Mouse (Mus musculus) kidney, postnatal 0 days (tissue): ENCODE results near the gene S100a3. TPM values are rescaled to one million over a fixed set of nuclear protein-coding genes. Genes with fewer than 3 reads are reported as not detected.

Experiments used
- ATAC-seq: fragments of 200-750 bp; cut with Nextera tagmentation; replicated peaks from 2 replicates; pipeline ENCODE4 v1.8.0; 2017; ENCODE audit warnings: low read depth, moderate number of reproducible peaks, moderate TSS enrichment, moderate library complexity; ENCODE audit not compliant: low FRiP score
- DNase-seq: peaks from one replicate; pipeline ENCODE4 v3.0.0-alpha.2; 2016; ENCODE audit warnings: low spot score
- H3K27ac ChIP-seq: fragments of 300-500 bp; sonication (generic); 2 replicates; pipeline ENCODE4 v1.5.1; 2014; ENCODE audit warnings: mild to moderate bottlenecking
- H3K27me3 ChIP-seq: fragments of 300-500 bp; sonication (generic); 2 replicates; pipeline ENCODE4 v1.6.1; 2014; ENCODE audit warnings: low read length, mixed read lengths; ENCODE audit not compliant: insufficient read depth
- H3K36me3 ChIP-seq: fragments of 300-500 bp; sonication (generic); 2 replicates; pipeline ENCODE4 v1.6.1; 2014; ENCODE audit warnings: low read length, mixed read lengths; ENCODE audit not compliant: insufficient read depth
- H3K4me1 ChIP-seq: fragments of 300-500 bp; sonication (generic); replicated peaks from 2 replicates; pipeline ENCODE4 v1.6.1; 2014; ENCODE audit warnings: antibody characterized with exemption, low read length, mixed read lengths; ENCODE audit not compliant: insufficient read depth
- H3K4me2 ChIP-seq: fragments of 300-500 bp; sonication (generic); 2 replicates; pipeline ENCODE4 v1.6.1; 2014; ENCODE audit warnings: mild to moderate bottlenecking, low read length, moderate library complexity, mixed read lengths
- H3K4me3 ChIP-seq: fragments of 300-500 bp; sonication (generic); replicated peaks from 2 replicates; pipeline ENCODE4 v1.5.1; 2014; ENCODE audit warnings: low read depth, low read length
- H3K9ac ChIP-seq: fragments of 300-500 bp; sonication (generic); 2 replicates; pipeline ENCODE4 v1.6.1; 2014; ENCODE audit warnings: low read depth, low read length
- H3K9me3 ChIP-seq: fragments of 300-500 bp; sonication (generic); replicated peaks from 2 replicates; pipeline ENCODE4 v1.6.1; 2016; ENCODE audit warnings: low read length, inconsistent platforms, mixed read lengths
- CTCF ChIP-seq: IDR thresholded peaks from 2 replicates; pipeline ENCODE4 v1.5.1; 2016; ENCODE audit warnings: antibody characterized with exemption, low read depth, mild to moderate bottlenecking, moderate library complexity
- WGBS: fragments of 180-500 bp; shearing (Covaris S2); extraction: QIAGEN DNeasy Blood & Tissue Kit; methylation state at CpG from one replicate; pipeline ENCODE4 v1.1.7; 2014; 5-methylcytosine and 5-hydroxymethylcytosine counted together
- polyA plus RNA-seq: library from polyadenylated mRNA; unstranded; fragments of >200 nt; fragmentation: Nextera tagmentation; extraction: Ambion mirVana; gene quantifications from 2 replicates; pipeline ENCODE4 v1.2.1, GENCODE M21; 2015

Gene S100a3
- polyA plus RNA-seq, 1 experiment from 2014 or later, result 0.16 TPM

DNA sequence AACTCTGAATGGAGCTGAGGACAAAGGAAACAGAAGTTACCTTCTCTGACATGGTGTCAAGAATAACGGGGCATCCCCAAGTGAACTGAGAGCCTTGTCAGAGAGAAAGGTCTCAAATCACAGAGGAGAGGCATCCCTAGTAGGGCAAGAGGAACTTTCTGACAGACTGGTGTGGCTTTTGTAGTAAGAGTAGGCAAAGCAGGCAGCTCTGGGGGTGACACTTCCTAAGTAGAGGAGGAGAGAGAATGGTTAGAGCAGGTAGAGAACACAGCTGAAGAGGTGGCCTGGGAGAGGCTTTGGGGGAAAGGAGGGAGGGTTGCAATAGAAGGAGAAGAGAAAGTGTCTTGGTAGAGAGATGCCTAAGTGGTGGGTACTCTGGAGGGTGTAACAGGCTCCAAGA, 24.9 kb upstream of the S100a3 start:
- no peak for ATAC-seq

DNA sequence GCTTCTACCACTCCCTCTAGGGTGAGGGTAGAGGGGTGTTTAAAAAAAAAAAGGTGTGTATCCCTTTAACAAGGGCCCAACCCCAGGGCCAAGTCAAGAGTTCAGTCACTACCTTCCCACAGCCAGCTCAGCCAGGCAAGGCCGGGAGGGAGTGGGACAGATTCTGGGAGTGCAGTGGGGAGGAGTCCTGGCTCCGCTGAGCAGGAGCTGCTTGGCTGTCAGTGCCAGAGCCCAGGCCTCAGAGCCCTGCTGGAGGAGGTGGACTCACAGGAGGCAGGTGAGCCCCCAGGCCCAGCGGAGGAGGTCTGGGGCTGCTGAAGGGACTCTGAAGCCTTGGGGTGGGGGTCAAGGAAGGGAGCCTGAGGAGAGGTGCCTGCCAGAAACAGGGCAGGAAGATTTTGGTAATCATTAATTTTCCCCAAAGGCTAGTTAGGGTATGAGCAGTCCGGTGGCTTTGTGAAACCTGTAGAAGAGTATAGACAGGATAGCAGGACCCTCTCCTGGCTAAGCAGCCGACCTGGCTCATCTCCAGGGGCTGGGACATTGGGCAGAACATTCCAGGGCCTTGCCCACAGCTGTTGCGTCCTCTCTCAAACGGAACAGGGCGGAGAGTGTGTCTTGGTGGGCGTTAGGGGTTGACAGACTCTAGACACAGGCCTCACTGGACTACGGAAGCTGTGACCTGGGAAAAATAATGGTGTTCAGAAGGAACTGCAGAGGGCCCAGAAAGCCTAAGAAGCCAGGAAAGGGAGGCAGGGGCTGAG, 23.1 kb upstream of the S100a3 start, which contains the start of gene S100a16:
S100a16 (plus strand) TSS at position 114 of the 764 bp plus-strand sequence.
- Histone ChIP-seq H3K9ac (peak within 1 kb of the TSS; percentile 55), H3K27ac (peak within 1 kb of the TSS; percentile 93)
- WGBS, result 22% methylated on average over 10 of the region's 10 CpGs

More for the DNA sequence above, 24.9 kb upstream of the S100a3 start:
- Histone ChIP-seq H3K4me3 (no peak overlapping the region), H3K36me3 (no peaks in the 10 kb centered on the region), H3K9ac (no peak overlapping the region), H3K27me3 (no peaks in the 10 kb centered on the region), H3K27ac (no peak overlapping the region), H3K9me3 (no peaks in the 10 kb centered on the region), H3K4me1 (peaks cover 14% of the 10 kb centered on the region; the same call in 1 of the 2 replicates), H3K4me2 (no peak overlapping the region)
- WGBS, result 60% methylated on average over 1 of the region's 1 CpGs
- no peak for TF ChIP-seq CTCF
- DNase-seq, result no peak

DNA sequence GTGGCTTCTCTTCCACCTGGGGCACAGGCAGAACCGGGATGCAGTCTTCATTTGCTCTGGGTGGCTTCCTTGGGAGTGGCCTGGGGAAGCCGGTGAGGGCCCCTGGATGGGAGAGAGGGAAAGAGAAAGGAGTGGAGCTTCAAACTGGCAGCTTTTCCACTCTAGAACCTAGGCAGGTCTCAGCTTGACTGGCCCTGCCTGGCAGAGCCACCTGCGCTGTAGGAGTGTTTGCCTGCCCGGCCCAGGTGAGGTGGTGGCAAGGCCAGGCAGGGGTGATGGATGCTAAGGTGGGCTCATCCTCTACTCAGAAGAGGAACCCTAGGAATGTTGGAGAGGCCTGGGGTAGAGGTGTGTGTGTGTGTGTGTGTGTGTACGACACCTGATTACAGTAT, 22.5 kb upstream of the S100a3 start:
- peaks cover 24% of the 10 kb centered on the region for H3K4me1 ChIP-seq
- H3K4me3 ChIP-seq, result peak overlapping the region; percentile 27
- peak overlapping the region; percentile 50 for H3K4me2 ChIP-seq
- 0 out of 2 replicates have a peak, but pooled peaks cover 4% of the 10 kb centered on the region for H3K36me3 ChIP-seq
- DNase-seq (no peak), ATAC-seq (0 out of 2 replicates have a peak, but pooled peaks have one; percentile 3)
- 59% methylated on average over 5 of the region's 5 CpGs for WGBS
- peak overlapping the region; percentile 55 for H3K9ac ChIP-seq
- no peaks in the 10 kb centered on the region for H3K9me3 ChIP-seq
- TF ChIP-seq CTCF, result no peak
- H3K27me3 ChIP-seq, result no peaks in the 10 kb centered on the region
- peak overlapping the region; percentile 93 for H3K27ac ChIP-seq

More for the DNA sequence above, 23.1 kb upstream of the S100a3 start, which contains the start of gene S100a16:
- H3K4me3 ChIP-seq, result peak within 1 kb of the TSS; percentile 27
- H3K36me3 ChIP-seq, result 0 out of 2 replicates have a peak, but pooled peaks cover under 1% of the 10 kb centered on the region
- H3K4me1 ChIP-seq, result peaks cover 24% of the 10 kb centered on the region
- no peaks in the 10 kb centered on the region for H3K9me3 ChIP-seq
- H3K4me2 ChIP-seq, result peak within 1 kb of the TSS; percentile 50
- peak; percentile 81 for DNase-seq
- peak; percentile 87 for ATAC-seq
- no peak for TF ChIP-seq CTCF
- H3K27me3 ChIP-seq, result no peaks in the 10 kb centered on the region

DNA sequence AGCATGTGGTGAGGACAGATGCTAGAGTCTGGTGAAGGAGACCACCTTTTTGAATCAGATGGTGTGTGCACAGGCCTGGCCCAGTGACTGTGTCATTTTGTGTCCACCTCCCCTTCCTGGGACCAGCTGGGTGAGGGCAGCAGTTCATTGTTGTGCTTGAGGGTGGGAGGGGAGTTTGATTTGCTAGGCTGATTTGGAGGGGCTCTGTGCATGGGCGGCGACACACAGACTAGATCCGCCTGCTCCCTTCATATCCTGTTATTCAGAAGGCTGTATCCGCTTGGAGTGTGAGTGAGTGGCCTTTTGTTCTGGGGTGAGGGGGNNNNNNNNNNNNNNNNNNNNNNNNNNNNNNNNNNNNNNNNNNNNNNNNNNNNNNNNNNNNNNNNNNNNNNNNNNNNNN, 19.5 kb upstream of the S100a3 start:
- no peaks in the 10 kb centered on the region for H3K27me3 ChIP-seq
- peak overlapping the region; percentile 6; the same call in 1 of the 2 replicates for H3K4me3 ChIP-seq
- H3K4me1 ChIP-seq, result peaks cover 24% of the 10 kb centered on the region
- peak overlapping the region; percentile 41 for H3K4me2 ChIP-seq
- 27% methylated on average over 4 of the region's 4 CpGs for WGBS
- peak overlapping the region; percentile 53 for H3K9ac ChIP-seq
- H3K9me3 ChIP-seq, result no peaks in the 10 kb centered on the region
- TF ChIP-seq CTCF, result no peak
- H3K27ac ChIP-seq, result peak overlapping the region; percentile 78
- DNase-seq (peak; percentile 79), ATAC-seq (peak; percentile 46; the same call in 1 of the 2 replicates)
- 0 out of 2 replicates have a peak, but pooled peaks cover 7% of the 10 kb centered on the region for H3K36me3 ChIP-seq

DNA sequence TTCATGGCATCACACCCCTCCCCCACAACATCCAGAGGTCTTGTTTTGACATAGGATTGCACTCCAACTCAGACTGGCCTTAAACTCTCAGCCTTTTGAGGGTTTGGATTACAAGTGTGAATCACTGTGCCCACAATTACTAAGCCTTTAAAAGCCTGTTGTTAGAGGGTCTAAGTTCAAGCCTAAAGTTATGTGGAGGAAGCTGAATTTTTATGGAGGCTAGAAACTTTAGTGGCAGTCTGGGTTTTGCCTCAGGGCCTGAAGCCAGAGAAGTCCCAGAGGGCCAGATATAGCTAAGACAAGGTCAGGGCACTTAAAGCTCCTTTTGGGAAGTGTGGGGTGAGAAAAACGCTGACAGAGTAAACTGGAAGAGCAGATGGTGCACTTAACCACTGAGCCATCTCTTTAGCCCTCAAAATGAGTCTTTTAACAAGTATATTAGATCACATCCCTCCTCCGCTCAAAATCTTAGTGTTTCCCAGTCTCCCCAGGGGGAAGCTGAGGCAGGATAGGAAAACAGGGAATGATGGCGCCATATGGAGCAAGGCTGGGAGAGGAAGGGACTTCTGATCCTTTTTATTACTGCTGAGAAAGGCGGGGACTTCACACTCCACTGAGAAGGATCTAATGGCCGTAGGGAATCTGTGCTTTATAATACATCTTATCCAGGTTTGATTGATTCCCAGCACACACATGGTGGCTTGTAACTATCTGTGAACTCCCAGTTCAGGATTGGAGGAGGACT, 10.5 kb upstream of the S100a3 start:
- no peaks in the 10 kb centered on the region for H3K9me3 ChIP-seq
- H3K4me2 ChIP-seq, result no peak overlapping the region
- H3K4me3 ChIP-seq, result no peak overlapping the region
- no peak overlapping the region for H3K9ac ChIP-seq
- peak; percentile 52 for DNase-seq
- no peak; the same call in 1 of the 2 replicates for ATAC-seq
- 39% methylated on average over 5 of the region's 5 CpGs for WGBS
- H3K27ac ChIP-seq, result no peak overlapping the region
- no peaks in the 10 kb centered on the region for H3K36me3 ChIP-seq
- H3K27me3 ChIP-seq, result no peaks in the 10 kb centered on the region
- TF ChIP-seq CTCF, result no peak
- H3K4me1 ChIP-seq, result no peaks in the 10 kb centered on the region

DNA sequence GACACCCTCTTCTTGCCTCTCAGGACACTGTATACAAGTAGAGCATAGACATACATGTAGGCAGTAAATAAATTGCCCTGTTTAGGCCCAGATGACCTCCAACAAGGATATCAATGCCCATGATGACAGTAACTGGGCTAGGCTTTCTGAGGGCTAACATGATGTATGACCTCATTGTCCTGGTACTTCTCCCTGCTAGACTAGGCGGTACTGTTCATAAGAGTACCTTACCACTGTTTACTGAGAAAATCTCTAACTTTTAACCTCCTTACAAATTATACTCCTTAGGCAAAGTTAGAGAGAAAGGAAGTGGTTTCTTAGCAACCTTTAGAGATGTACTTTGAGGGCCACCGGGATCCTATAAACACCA, 10.0 kb upstream of the S100a3 start:
- TF ChIP-seq CTCF, result no peak

More for the DNA sequence above, 10.0 kb upstream of the S100a3 start:
- 78% methylated on average over 2 of the region's 2 CpGs for WGBS
- Histone ChIP-seq H3K4me3 (no peak overlapping the region), H3K36me3 (no peaks in the 10 kb centered on the region), H3K27me3 (no peaks in the 10 kb centered on the region), H3K27ac (no peak overlapping the region), H3K4me1 (no peaks in the 10 kb centered on the region), H3K9ac (no peak overlapping the region), H3K9me3 (no peaks in the 10 kb centered on the region), H3K4me2 (no peak overlapping the region)
- ATAC-seq, result no peak
- no peak for DNase-seq
